Mouse (Mus musculus) kidney, adult 2 months (tissue): ENCODE measurements around the gene Pde8b. TPM values are rescaled to one million over a fixed set of nuclear protein-coding genes. Genes with fewer than 3 reads are reported as not detected.

Source experiments
- DNase-seq: peaks from one replicate; pipeline ENCODE4 v3.0.0; 2021
- H3K27ac ChIP-seq: fragments of 200-500 bp; 2 replicates; pipeline ENCODE4 v1.5.1; 2012; ENCODE audit warnings: low read depth, low read length, control low read depth, inconsistent platforms; ENCODE audit not compliant: insufficient read depth
- H3K27me3 ChIP-seq: fragments of 200-500 bp; replicated peaks from 2 replicates; pipeline ENCODE4 v1.6.1; 2012; ENCODE audit warnings: mild to moderate bottlenecking, moderate library complexity, low read length, inconsistent platforms; ENCODE audit not compliant: control insufficient read depth, insufficient read depth
- H3K36me3 ChIP-seq: fragments of 200-500 bp; 2 replicates; pipeline ENCODE4 v1.6.1; 2012; ENCODE audit warnings: mild to moderate bottlenecking, moderate library complexity, low read length, inconsistent platforms; ENCODE audit not compliant: control insufficient read depth, insufficient read depth
- H3K4me1 ChIP-seq: fragments of 200-500 bp; 2 replicates; pipeline ENCODE4 v1.6.1; 2011; ENCODE audit warnings: low read length; ENCODE audit not compliant: control insufficient read depth, insufficient read depth
- H3K4me3 ChIP-seq: fragments of 200-500 bp; 2 replicates; pipeline ENCODE4 v1.5.1; 2011; ENCODE audit warnings: mild to moderate bottlenecking, low read depth, low read length, control low read depth; ENCODE audit not compliant: insufficient read depth
- CTCF ChIP-seq: fragments of 200-500 bp; conservative IDR thresholded peaks from 2 replicates; pipeline ENCODE4 v1.5.1; 2011; ENCODE audit warnings: low read depth, mild to moderate bottlenecking, control low read depth, low read length, moderate library complexity, mixed read lengths; ENCODE audit not compliant: insufficient read depth, insufficient read length
- POLR2A ChIP-seq: fragments of 200-500 bp; IDR thresholded peaks from one replicate; pipeline ENCODE4 v1.6.1; 2011; ENCODE audit warnings: low read depth, low read length, control low read depth
- WGBS: fragments of 180-500 bp; shearing (Covaris S2); methylation state at CpG from one replicate; pipeline ENCODE4 v1.1.7; 2018; 5-methylcytosine and 5-hydroxymethylcytosine counted together
- polyA plus RNA-seq: library from polyadenylated mRNA; depleted of rRNA; stranded (reverse); fragments of >200 nt; gene quantifications from 2 replicates; pipeline ENCODE4 v1.2.3, GENCODE M21; 2012

Gene Pde8b
- polyA plus RNA-seq, 1 experiment, result 10.1 TPM

- no peak for TF ChIP-seq CTCF
- no peak for TF ChIP-seq POLR2A
- Histone ChIP-seq H3K27ac (no peak overlapping the region), H3K4me3 (no peak overlapping the region), H3K27me3 (no peaks in the 10 kb centered on the region), H3K4me1 (no peaks in the 10 kb centered on the region), H3K36me3 (no peaks in the 10 kb centered on the region)
- DNase-seq, result no peak
- WGBS, result 88% methylated on average over 3 of the region's 3 CpGs
These were observed 153.5 kb downstream of the Pde8b start for GRCm38 (mm10) chr13:95096646-95097045.

- DNase-seq, result no peak
- no peaks in the 10 kb centered on the region for H3K4me1 ChIP-seq
- H3K36me3 ChIP-seq, result no peaks in the 10 kb centered on the region
- no peak for TF ChIP-seq CTCF
- TF ChIP-seq POLR2A, result no peak
- no peak overlapping the region for H3K27ac ChIP-seq
- WGBS, result 78% methylated on average over 10 of the region's 10 CpGs
- no peaks in the 10 kb centered on the region for H3K27me3 ChIP-seq
- H3K4me3 ChIP-seq, result no peak overlapping the region
These were observed 154.3 kb downstream of the Pde8b start for GRCm38 (mm10) chr13:95095860-95096259.

GRCm38 (mm10) chr13:95091546-95092445 lies 158.3 kb downstream of the Pde8b start:
- Histone ChIP-seq H3K36me3 (no peaks in the 10 kb centered on the region), H3K27me3 (no peaks in the 10 kb centered on the region), H3K27ac (no peak overlapping the region), H3K4me3 (no peak overlapping the region), H3K4me1 (no peaks in the 10 kb centered on the region)
- no peak for DNase-seq
- TF ChIP-seq CTCF (no peak; the same call in 1 of the 2 replicates), POLR2A (no peak)
- WGBS, result 76% methylated on average over 14 of the region's 14 CpGs

- no peak for DNase-seq
- H3K4me3 ChIP-seq, result no peak overlapping the region
These were observed 162.8 kb downstream of the Pde8b start for GRCm38 (mm10) chr13:95087358-95087787.

DNA sequence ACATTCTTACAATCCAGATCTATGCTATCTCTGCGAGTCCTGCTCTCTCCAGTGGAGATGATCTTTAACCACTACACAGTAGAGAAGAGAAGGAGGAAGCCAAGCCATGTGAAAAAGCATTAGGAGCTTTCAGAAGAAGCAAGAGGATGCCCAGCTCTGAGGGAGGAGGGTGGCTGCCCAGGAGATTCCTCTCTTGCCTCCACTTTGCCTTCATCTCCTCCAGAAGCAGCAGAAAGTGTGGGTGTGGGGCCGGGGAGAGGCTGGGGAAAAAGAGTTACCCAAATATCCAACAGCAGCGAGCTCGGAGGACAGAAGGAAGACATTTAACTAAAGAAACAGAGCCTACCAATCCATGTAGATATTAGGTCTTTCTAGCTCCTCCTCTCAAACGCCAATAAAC lies 164.1 kb downstream of the Pde8b start:
- H3K4me1 ChIP-seq, result no peaks in the 10 kb centered on the region
- DNase-seq, result no peak
- H3K4me3 ChIP-seq, result no peak overlapping the region
- TF ChIP-seq POLR2A (no peak), CTCF (no peak)
- WGBS, result 80% methylated on average over 5 of the region's 5 CpGs
- no peaks in the 10 kb centered on the region for H3K36me3 ChIP-seq
- no peaks in the 10 kb centered on the region for H3K27me3 ChIP-seq
- H3K27ac ChIP-seq, result no peak overlapping the region

More at GRCm38 (mm10) chr13:95087358-95087787, 162.8 kb downstream of the Pde8b start:
- Histone ChIP-seq H3K4me1 (no peaks in the 10 kb centered on the region), H3K36me3 (no peaks in the 10 kb centered on the region), H3K27ac (no peak overlapping the region), H3K27me3 (no peaks in the 10 kb centered on the region)
- 59% methylated on average over 8 of the region's 8 CpGs for WGBS
- TF ChIP-seq POLR2A, result no peak
- TF ChIP-seq CTCF, result no peak

GRCm38 (mm10) chr13:95082611-95083010 lies 167.5 kb downstream of the Pde8b start:
- no peak for DNase-seq
- Histone ChIP-seq H3K36me3 (no peaks in the 10 kb centered on the region), H3K4me1 (no peaks in the 10 kb centered on the region), H3K4me3 (no peak overlapping the region), H3K27me3 (no peaks in the 10 kb centered on the region), H3K27ac (no peak overlapping the region)
- WGBS, result 91% methylated on average over 3 of the region's 3 CpGs
- no peak for TF ChIP-seq CTCF
- TF ChIP-seq POLR2A, result no peak

- Histone ChIP-seq H3K4me3 (no peak overlapping the region), H3K27ac (no peak overlapping the region), H3K27me3 (no peaks in the 10 kb centered on the region), H3K36me3 (no peaks in the 10 kb centered on the region), H3K4me1 (no peaks in the 10 kb centered on the region)
- no peak for DNase-seq
- WGBS, result 88% methylated on average over 7 of the region's 7 CpGs
- TF ChIP-seq CTCF (no peak), POLR2A (no peak)
These were observed 169.1 kb downstream of the Pde8b start for GRCm38 (mm10) chr13:95081082-95081481.
